Comparison of ENCODE assay signal across 9 mouse cellular contexts in the genomic region with DNA sequence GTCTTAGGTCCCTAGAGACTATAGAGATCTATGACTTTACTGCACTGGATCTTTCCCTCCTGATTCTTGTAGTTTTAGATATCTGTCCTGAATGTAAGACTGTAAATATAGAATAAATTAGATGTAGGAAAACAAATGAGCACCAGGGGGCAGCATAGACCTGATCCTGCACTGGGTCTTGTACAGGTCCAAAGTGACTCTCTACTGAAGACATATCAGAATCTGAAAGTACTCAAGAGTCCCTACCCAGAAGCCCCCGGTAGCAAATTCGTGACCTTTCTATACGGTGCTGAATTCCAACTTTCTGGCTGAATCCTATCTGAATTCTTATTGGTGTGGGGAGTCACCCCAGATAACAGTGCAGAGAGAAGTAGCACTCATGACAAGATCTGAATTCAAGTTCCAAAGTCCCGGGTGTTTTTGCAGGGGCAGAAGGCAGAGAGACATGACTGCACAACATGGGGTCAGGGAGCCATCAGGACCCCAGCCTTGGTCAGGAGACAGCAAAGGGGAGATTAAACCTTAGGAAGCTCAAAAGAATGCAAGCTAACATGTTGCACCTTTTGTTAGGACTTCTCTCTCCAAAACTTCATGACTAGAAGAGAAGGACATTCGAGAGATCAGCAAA.
DNase-seq lines count a peak whose midpoint lies in the region.
"Had no signal": no experiment of that assay in that cellular context is flagged by ENCODE, and none has a peak within 500 bp of the region (broad histone marks: within the 10 kb centered on the region; RNA-seq: fewer than 3 reads in every experiment).

No protein-coding gene starts in this region.

- 61% methylated on average over 5 of the region's 5 CpGs for WGBS in embryonic facial prominence, embryonic 10.5 days

- peaks cover 13% of the 10 kb centered on the region; the same call in 1 of the 2 replicates for H3K4me1 ChIP-seq in embryonic facial prominence, embryonic 10.5 days
- H3K4me1 ChIP-seq: megakaryocyte, embryonic 14.5 days had no signal

- intact Hi-C loops in heart, postnatal 10 days (cut with DNase I), result loop anchor here (5.0 to 10.0 kb wide), 6 partner anchors 51 to 1291 kb away; no protein-coding TSS in a partner anchor

- H3K36me3 ChIP-seq in embryonic facial prominence, embryonic 10.5 days (replicated peaks), result no peaks in the 10 kb centered on the region

- DNase-seq in heart, adult 8-10 months (ENCODE audit: low spot score), result peak; percentile 70
- DNase-seq in heart, adult 11 months, result no peak
- DNase-seq in adrenal gland, postnatal 10 days, result peak; percentile 75
- DNase-seq in embryonic facial prominence, embryonic 10.5 days (ENCODE audit: low spot score), result peak; percentile 58
- DNase-seq in heart, postnatal 10 days, result peak; percentile 71 to 87
- peak; percentile 72 for DNase-seq in kidney, postnatal 14 days
- peak; percentile 72 for DNase-seq in lung, postnatal 14 days
- peak; percentile 44 for DNase-seq in right cerebral cortex, postnatal 14 days

- no peak overlapping the region for H3K4me3 ChIP-seq in embryonic facial prominence, embryonic 10.5 days
- H3K4me3 ChIP-seq: megakaryocyte, embryonic 14.5 days had no signal

- H3K9me3 ChIP-seq in embryonic facial prominence, embryonic 10.5 days, result no peaks in the 10 kb centered on the region
- H3K9me3 ChIP-seq: megakaryocyte, embryonic 14.5 days had no signal

- H3K27me3 ChIP-seq in embryonic facial prominence, embryonic 10.5 days (replicated peaks; ENCODE audit: low read depth, poor library complexity, severe bottlenecking), result 0 out of 2 replicates have a peak, but pooled peaks cover 3% of the 10 kb centered on the region

- no peak overlapping the region for H3K27ac ChIP-seq in embryonic facial prominence, embryonic 10.5 days (replicated peaks)
